Mouse (Mus musculus) G1E (cell line): ENCODE data around the gene Lrrn4. TPM values are rescaled to one million over a fixed set of nuclear protein-coding genes. Genes with fewer than 3 reads are reported as not detected.
A peak's percentile ranks its signal among the peaks of the same experiment; 100 is the strongest.

Experiments used
- ATAC-seq: 2 replicates; pipeline ENCODE4 v1.8.0; 2016; ENCODE audit warnings: mild to moderate bottlenecking; ENCODE audit not compliant: insufficient number of reproducible peaks, poor library complexity, low FRiP score, severe bottlenecking; ENCODE audit errors: extremely low read depth
- DNase-seq: peaks from one replicate; pipeline ENCODE4 v3.0.0; 2012; ENCODE audit warnings: low spot score
- H3K27me3 ChIP-seq: 2 replicates; pipeline ENCODE4 v1.6.1; 2012; ENCODE audit warnings: mild to moderate bottlenecking, low read length, inconsistent platforms; ENCODE audit not compliant: insufficient read depth
- H3K36me3 ChIP-seq: replicated peaks from 2 replicates; pipeline ENCODE3; 2012; ENCODE audit warnings: mild to moderate bottlenecking, inconsistent platforms
- H3K4me1 ChIP-seq: 2 replicates; pipeline ENCODE4 v1.6.1; 2012; ENCODE audit warnings: low read depth, low read length, inconsistent platforms, mixed read lengths; ENCODE audit not compliant: insufficient read depth
- H3K4me3 ChIP-seq: 2 replicates; pipeline ENCODE4 v1.5.1; 2012; ENCODE audit warnings: low read depth, mild to moderate bottlenecking, inconsistent platforms, low read length, moderate library complexity, mixed read lengths
- H3K9me3 ChIP-seq: replicated peaks from 2 replicates; pipeline ENCODE4 v1.6.1; 2012; ENCODE audit warnings: inconsistent platforms
- CTCF ChIP-seq: IDR thresholded peaks from 2 replicates; pipeline ENCODE4 v1.5.1; 2012; ENCODE audit warnings: low read depth, low read length, inconsistent platforms, mixed read lengths
- GATA1 ChIP-seq: IDR thresholded peaks from 2 replicates; pipeline ENCODE4 v1.6.1; 2012; ENCODE audit warnings: borderline replicate concordance, low read length, inconsistent platforms, mixed read lengths
- GATA2 ChIP-seq: IDR thresholded peaks from 2 replicates; pipeline ENCODE4 v1.6.1; 2012; ENCODE audit warnings: low read depth, low read length, inconsistent platforms, borderline replicate concordance
- POLR2AphosphoS5 ChIP-seq: IDR thresholded peaks from 2 replicates; pipeline ENCODE4 v1.6.1; 2012; ENCODE audit warnings: low read depth, low read length, inconsistent platforms; ENCODE audit not compliant: insufficient replicate concordance
- TAL1 ChIP-seq: conservative IDR thresholded peaks from 2 replicates; pipeline ENCODE4 v1.6.1; 2012; ENCODE audit warnings: low read depth, low read length, inconsistent platforms, mixed read lengths
- polyA plus RNA-seq: library from polyadenylated mRNA; stranded (reverse); fragments of >175 nt; gene quantifications from 2 replicates; pipeline ENCODE4 v1.2.3, GENCODE M21; 2012
- total RNA-seq, 2 experiments: library from RNA; stranded (forward) in 1 of 2; stranded (reverse) in 1 of 2; fragments of 200-1000 nt in 1 of 2; fragments of >200 nt in 1 of 2; fragmentation: Nextera tagmentation in 1 of 2; gene quantifications; 2 replicates each; pipeline ENCODE4 v1.2.3; 2014 to 2017

Lrrn4 gene
- total and polyA plus RNA-seq, 3 experiments: 0.11 TPM; not detected in 2

DNA sequence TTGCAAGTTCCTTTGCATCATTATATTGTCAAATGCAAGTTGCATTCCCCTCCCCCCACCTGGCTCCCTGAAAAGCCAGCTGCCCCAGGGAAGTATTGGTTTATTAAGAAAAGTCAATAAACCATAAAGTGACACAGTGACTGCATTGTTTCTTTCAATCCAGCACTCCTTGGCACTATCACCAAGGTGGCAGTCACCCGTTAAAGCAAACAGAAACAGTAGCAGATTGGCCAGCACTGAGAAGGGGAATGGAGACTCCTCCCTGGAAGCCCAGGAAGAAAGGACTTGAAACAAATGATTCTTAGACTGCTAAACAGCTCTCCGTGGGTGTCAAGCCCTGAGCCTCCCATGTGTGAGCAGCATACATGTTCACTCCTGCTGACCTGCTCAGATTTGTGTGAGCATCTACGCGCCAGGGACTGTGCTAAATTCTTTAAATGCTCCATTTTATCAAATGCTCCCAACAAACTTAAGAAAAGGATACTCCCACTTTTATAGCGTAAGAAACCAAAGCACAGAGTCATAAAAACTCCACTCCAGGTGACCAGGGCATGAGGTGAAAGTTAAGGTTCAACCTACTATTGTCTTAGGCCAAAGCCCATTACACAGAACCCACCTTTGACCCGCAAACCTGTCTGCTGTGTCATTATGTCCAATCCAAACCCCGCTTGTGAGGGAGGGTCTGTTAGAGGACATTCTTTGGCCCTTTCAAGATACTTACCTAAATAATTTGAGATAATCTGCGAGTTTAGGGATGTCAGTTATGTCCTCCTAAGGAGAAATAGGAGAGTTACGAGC is 41.6 kb upstream of the Lrrn4 start:
- ATAC-seq (no peak), DNase-seq (no peak)
- no peak for TF ChIP-seq CTCF
- no peak for TF ChIP-seq POLR2AphosphoS5
- no peak for TF ChIP-seq TAL1
- no peak for TF ChIP-seq GATA1
- TF ChIP-seq GATA2: no peak
- H3K4me1 ChIP-seq: no peaks in the 10 kb centered on the region
- no peaks in the 10 kb centered on the region for H3K27me3 ChIP-seq
- no peaks in the 10 kb centered on the region for H3K36me3 ChIP-seq
- no peak overlapping the region for H3K4me3 ChIP-seq
- H3K9me3 ChIP-seq: no peaks in the 10 kb centered on the region

DNA sequence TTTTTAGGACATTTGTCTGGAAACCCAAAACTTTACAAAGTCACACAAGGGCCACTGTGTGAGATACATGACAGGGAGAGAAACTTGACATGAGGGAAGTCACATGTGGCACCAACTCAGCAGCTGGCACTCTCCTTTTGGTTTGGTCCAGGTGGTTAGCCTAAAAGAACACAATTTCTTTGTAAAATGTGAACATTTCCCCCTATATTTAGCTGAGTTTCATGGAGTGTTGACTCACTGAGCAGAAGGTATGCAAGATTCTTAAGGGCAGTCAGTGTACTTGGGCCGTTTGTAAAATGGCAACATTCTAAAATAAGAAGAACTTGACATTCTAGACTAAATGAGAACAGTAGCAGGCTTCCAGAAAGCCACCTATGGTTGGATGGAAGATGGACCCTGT is 34.1 kb upstream of the Lrrn4 start:
- DNase-seq: no peak
- Histone ChIP-seq H3K9me3 (no peaks in the 10 kb centered on the region), H3K4me3 (no peak overlapping the region), H3K27me3 (no peaks in the 10 kb centered on the region), H3K4me1 (no peaks in the 10 kb centered on the region), H3K36me3 (no peaks in the 10 kb centered on the region)
- ATAC-seq: no peak
- TF ChIP-seq POLR2AphosphoS5 (no peak), CTCF (no peak), GATA1 (no peak), GATA2 (no peak), TAL1 (no peak)

DNA sequence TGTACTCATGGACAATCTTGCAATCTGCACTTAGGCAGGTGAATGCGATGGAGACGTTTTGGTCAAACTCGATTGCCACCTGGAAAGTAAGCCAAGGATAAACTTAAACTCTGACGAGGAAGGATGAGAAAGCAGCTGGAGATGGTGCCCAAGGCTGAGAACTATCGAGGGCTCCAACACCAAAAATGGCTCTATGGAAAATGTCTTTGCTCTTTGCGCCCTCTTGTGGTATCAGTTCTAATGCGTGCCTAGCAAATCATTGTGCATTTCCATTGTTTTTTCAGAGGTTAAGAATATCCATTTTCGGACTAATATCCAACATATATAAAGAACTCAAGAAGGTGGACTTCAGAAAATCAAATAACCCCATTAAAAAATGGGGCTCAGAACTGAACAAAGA is 26.1 kb upstream of the Lrrn4 start:
- Histone ChIP-seq H3K4me3 (no peak overlapping the region), H3K9me3 (no peaks in the 10 kb centered on the region), H3K4me1 (peaks cover 4% of the 10 kb centered on the region; the same call in 1 of the 2 replicates), H3K27me3 (no peaks in the 10 kb centered on the region), H3K36me3 (no peaks in the 10 kb centered on the region)
- ATAC-seq: no peak
- TF ChIP-seq GATA1 (no peak), TAL1 (no peak), GATA2 (no peak), CTCF (no peak; the same call in 1 of the 2 replicates), POLR2AphosphoS5 (no peak)
- no peak for DNase-seq

DNA sequence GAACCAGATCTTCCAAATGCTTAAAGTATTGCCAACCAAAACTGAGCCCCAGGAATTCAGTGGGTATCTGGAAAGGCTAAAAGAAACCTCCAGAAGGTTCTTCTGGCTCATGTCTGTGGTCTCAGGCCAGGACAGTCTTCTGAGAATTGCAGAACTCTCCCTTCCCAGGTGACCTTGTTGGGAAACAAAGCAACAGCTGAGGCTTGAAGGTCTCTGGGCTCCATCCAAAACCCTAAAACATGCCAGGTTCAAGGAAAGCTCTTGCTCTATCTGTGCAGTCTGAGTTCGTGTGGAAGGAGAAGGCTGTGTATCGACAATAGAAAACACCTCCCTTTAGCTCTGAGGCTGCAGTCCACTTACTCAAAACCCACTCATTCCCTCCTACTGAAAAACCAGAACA is 24.3 kb upstream of the Lrrn4 start:
- TF ChIP-seq GATA2: no peak
- TF ChIP-seq CTCF: no peak
- TF ChIP-seq GATA1: no peak
- no peak for TF ChIP-seq POLR2AphosphoS5
- TF ChIP-seq TAL1: no peak
- ATAC-seq (no peak), DNase-seq (no peak)
- Histone ChIP-seq H3K9me3 (no peaks in the 10 kb centered on the region), H3K4me1 (peaks cover 4% of the 10 kb centered on the region; the same call in 1 of the 2 replicates), H3K4me3 (no peak overlapping the region), H3K27me3 (no peaks in the 10 kb centered on the region), H3K36me3 (no peaks in the 10 kb centered on the region)

DNA sequence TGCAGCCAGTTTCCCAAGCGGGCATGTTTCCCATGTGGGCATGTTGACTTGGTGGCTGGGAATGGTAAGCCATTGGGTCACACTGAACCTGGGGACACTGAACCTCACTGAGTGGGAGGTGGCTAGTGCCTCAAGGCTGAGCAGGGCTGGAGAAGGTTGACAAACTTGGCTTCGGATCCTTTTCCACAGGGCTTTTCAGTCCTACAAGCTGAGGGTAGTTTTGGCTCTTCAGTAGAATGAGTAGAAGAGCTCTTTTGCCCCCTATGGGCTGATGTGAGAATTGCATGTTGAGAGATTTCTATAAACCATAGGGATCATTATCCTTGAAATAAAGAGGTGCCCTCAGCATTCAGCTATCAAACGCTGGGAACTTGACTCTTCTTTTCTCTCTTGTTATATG is 22.8 kb upstream of the Lrrn4 start:
- Histone ChIP-seq H3K9me3 (no peaks in the 10 kb centered on the region), H3K4me3 (no peak overlapping the region), H3K27me3 (no peaks in the 10 kb centered on the region), H3K4me1 (peaks cover 4% of the 10 kb centered on the region; the same call in 1 of the 2 replicates), H3K36me3 (no peaks in the 10 kb centered on the region)
- TF ChIP-seq TAL1 (no peak), CTCF (peak; percentile 30)
- peak; percentile 21 for DNase-seq
- ATAC-seq: peak; percentile 58; the same call in 1 of the 2 replicates

DNA sequence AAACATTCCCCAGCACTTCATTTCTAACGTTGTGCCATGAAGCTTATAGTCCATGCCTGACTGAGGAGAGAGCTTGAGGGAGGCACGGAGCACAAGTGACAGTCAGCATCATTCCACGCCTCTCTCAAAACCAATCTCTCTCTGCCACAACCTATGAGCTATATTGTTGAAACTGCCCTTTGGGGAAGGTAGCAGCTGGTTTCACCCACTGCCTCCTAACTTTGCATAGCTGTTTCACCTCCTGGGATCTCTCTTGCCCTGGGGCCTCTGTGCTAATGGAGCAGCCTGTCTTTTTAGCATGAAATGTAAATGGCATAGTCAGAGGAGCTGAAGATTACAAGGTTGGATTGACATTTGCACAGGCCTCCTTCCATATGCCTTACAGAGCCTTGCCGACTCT is 21.4 kb upstream of the Lrrn4 start:
- H3K9me3 ChIP-seq: no peaks in the 10 kb centered on the region
- TF ChIP-seq POLR2AphosphoS5: no peak
- no peak for TF ChIP-seq GATA1
- TF ChIP-seq CTCF: no peak
- TF ChIP-seq TAL1: no peak
- no peak for TF ChIP-seq GATA2
- ATAC-seq: no peak
- no peak overlapping the region for H3K4me3 ChIP-seq
- no peaks in the 10 kb centered on the region for H3K36me3 ChIP-seq
- H3K4me1 ChIP-seq: peaks cover 4% of the 10 kb centered on the region; the same call in 1 of the 2 replicates
- no peak for DNase-seq
- 0 out of 2 replicates have a peak, but pooled peaks cover 3% of the 10 kb centered on the region for H3K27me3 ChIP-seq

GRCm38 (mm10) chr2:132901636-132902035 is 20.9 kb upstream of the Lrrn4 start:
- H3K9me3 ChIP-seq: no peaks in the 10 kb centered on the region
- no peak for DNase-seq
- H3K4me1 ChIP-seq: peaks cover 2% of the 10 kb centered on the region; the same call in 1 of the 2 replicates
- peaks cover 5% of the 10 kb centered on the region for H3K27me3 ChIP-seq
- H3K36me3 ChIP-seq: no peaks in the 10 kb centered on the region
- ATAC-seq: no peak
- no peak for TF ChIP-seq CTCF
- no peak for TF ChIP-seq GATA2
- TF ChIP-seq TAL1: no peak
- TF ChIP-seq GATA1: no peak
- no peak for TF ChIP-seq POLR2AphosphoS5
- no peak overlapping the region for H3K4me3 ChIP-seq
